Mouse (Mus musculus) mammary gland, adult 2 months (tissue): ENCODE results near the gene Izumo4. TPM values are rescaled to one million over a fixed set of nuclear protein-coding genes. Genes with fewer than 3 reads are reported as not detected.

ENCODE experiments used
- polyA plus RNA-seq: library from polyadenylated mRNA; depleted of rRNA; stranded (reverse); fragments of >200 nt; gene quantifications from 2 replicates; pipeline ENCODE4 v1.2.3, GENCODE M21; 2012; ENCODE audit warnings: low replicate concordance; rRNA removed

The Izumo4 gene
- polyA plus RNA-seq = 46.0 and 58.0 TPM in 2 replicates

DNA sequence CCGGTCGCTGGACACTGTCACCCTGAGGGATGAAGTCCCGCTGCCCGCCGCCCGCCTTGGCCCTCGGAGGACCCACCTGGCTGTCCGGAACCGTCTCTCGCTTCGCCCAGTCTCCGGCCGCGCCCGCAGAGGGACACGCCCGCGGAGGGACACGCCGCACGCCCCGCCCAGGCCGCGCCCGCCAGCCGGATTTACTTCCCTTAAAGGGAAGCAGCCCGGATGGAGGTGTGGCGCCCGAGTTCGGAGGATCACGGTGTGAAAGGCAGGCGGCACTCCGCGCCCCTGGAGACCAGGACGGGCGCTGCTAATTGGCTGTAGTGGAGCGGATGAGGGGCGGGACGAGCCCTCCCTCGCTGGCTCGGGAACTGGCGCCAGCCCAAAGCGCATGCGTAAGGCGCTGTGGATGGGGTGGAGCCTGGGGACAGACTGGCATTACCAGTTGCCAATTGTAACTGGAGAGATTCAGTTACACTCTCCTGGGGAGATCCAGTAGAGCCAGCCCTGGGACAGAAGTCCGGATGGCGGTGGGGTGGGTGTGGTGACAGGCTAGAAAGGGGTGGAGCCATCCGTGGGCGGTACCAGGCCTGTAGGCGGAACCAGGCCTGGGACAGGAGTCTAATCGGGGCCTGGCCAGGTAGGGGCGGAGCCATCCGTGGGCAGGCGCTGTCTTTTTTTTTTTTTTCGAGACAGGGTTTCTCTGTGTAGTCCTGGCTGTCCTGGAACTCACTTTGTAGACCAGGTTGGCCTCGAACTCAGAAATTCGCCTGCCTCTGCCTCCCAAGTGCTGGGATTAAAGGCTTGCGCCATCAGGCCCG lies at the start of gene Izumo4, which contains the start of gene Mob3a:
Gene Izumo4 (plus strand): TSS at position 464 of the 815 bp plus-strand sequence.
Gene Mob3a (minus strand): TSS at position 257 of the 815 bp plus-strand sequence.

DNA sequence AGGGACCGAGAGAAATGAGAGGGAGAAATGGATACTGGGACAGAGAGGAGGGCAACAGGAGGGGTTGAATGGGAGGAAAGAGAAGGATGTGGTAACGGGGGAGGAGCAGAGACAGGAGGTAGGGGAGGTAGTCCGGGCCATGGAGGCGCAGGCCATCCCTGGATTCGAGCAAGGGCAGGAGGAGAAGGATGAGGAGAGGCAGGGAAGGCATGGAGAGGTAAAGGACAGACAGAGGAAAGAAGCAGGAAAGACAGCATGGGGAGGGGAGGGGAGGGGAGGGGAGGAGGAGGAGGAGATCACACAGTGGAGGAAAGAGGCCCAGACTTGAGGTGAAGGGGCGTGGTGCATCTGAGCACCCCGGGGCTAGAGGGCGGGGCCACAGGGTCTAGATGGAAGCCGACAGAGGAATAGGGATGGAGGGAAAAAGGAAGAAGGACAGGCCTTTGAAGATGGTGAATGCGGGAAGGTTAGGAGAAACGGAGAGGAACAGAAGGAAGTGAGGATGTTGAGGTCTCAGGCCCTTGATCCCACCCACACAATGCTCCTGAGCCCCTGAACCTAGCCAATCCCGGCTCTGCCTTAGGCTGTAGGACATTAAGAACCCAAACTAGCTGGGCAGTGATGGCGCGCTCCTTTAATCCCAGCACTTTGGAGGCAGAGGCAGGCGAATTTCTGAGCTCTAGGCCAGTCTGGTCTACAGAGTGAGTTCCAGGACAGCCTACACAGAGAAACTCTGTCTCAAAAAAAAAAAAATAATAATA lies 44.9 kb upstream of the Izumo4 start, which contains the start of gene Btbd2:
Gene Btbd2 (minus strand): TSS at position 209 of the 761 bp plus-strand sequence.

DNA sequence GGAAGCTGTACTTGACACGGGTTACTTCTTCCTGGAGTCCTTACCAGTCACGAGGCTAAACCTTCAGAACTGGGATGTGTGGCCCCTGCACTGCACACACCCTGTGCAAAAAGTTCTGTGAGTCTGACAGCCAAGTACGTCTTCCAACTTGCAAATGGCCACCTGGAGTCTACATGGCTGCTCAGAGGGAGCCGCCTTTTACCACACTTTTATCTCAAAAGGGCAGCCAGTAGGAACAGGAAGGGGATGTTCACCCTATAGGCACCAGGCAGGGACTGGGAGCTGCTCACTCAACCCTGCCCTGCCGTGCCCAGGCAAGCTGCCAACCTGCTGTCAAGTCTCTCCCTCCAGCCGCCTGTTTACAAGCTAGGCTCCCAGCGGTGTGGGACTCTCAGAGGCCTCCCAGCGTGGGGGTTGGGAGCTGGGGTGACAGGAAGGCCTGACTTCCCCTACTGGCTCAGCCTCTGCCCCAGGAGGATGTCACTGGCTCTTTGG lies 24.0 kb upstream of the Izumo4 start, which contains the start of gene Mknk2:
Gene Mknk2 (minus strand): TSS at position 171 of the 495 bp plus-strand sequence.

DNA sequence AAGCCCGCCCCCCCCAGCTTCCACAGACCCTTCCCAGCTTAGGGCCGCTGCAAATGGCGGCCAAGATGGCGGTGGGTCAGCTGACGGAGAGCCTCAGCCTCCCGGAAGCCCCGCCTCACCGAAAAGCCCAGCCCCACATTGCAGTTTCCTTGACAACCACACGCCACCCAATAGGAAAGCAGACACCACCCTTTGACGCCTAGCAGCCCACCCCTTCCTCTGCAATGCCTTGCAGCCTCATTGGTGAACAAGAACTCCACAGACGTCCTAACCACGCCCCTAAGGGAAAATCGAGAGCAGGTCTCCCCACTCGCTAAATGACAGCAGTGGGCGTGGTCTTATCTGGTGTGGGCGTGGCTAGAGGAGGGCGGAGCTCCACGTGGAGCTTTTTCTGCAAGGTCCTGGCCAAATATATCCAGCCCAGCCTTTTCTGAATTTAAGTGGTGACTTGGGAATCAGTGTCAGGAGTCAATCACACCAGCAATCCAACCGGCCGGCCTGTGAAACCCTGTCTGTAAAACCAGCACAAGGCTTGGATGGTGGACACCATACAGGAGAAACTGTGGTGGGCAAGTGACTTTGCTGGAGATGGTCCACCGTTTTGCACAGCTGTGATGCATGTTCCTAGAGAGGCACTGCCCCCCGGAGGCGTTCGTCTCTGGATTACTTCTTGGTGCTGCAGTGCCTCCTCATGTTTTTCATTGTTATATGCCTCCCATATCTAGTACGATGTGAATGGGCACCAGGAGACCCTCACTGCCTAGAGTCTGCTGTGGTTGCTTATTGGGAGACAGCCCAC lies 40.4 kb downstream of the Izumo4 start, which contains the start of gene Ap3d1:
Gene Ap3d1 (minus strand): TSS at position 85 of the 799 bp plus-strand sequence.

GRCm38 (mm10) chr10:80754594-80755290 lies 52.8 kb downstream of the Izumo4 start, which contains the start of gene Dot1l:
Gene Dot1l (plus strand): TSS chr10:80755206.

Other genes starting within 250 kb of the Izumo4 start
- gene Onecut3, start 207.3 kb upstream of the Izumo4 start, polyA plus RNA-seq = not detected in 2 replicates
- gene Atp8b3, start 163.1 kb upstream of the Izumo4 start, polyA plus RNA-seq = 0.05 and 0.06 TPM in 2 replicates
- gene Rexo1, start 140.6 kb upstream of the Izumo4 start, polyA plus RNA-seq = 51.6 and 93.8 TPM in 2 replicates
- 17.2 and 59.7 TPM in 2 replicates for gene Klf16, start 124.9 kb upstream of the Izumo4 start, polyA plus RNA-seq
- gene Abhd17a, start 111.8 kb upstream of the Izumo4 start, polyA plus RNA-seq = 205 and 464 TPM in 2 replicates
- 135 and 145 TPM in 2 replicates for gene Scamp4, start 99.3 kb upstream of the Izumo4 start, polyA plus RNA-seq
- 11.8 and 32.4 TPM in 2 replicates for gene Adat3, start 99.3 kb upstream of the Izumo4 start, polyA plus RNA-seq
- 2.7 and 3.6 TPM in 2 replicates for gene Gm49322, start 96.2 kb upstream of the Izumo4 start, polyA plus RNA-seq
- 181 and 382 TPM in 2 replicates for gene Csnk1g2, start 79.3 kb upstream of the Izumo4 start, polyA plus RNA-seq
- 87.3 and 118 TPM in 2 replicates for gene Btbd2, start 45.1 kb upstream of the Izumo4 start, polyA plus RNA-seq
- gene Mknk2, start 24.1 kb upstream of the Izumo4 start, polyA plus RNA-seq = 740 and 1,180 TPM in 2 replicates
- gene Mob3a, start 207 bp upstream of the Izumo4 start, polyA plus RNA-seq = 80.9 and 125 TPM in 2 replicates
- 127 and 144 TPM in 2 replicates for gene Ap3d1, start 40.1 kb downstream of the Izumo4 start, polyA plus RNA-seq
- 18.6 and 59.0 TPM in 2 replicates for gene Dot1l, start 53.0 kb downstream of the Izumo4 start, polyA plus RNA-seq
- 28.5 and 70.7 TPM in 2 replicates for gene Sf3a2, start 96.0 kb downstream of the Izumo4 start, polyA plus RNA-seq
- 48.7 and 79.2 TPM in 2 replicates for gene Plekhj1, start 96.4 kb downstream of the Izumo4 start, polyA plus RNA-seq
- 0.47 and 3.1 TPM in 2 replicates for gene Amh, start 103.1 kb downstream of the Izumo4 start, polyA plus RNA-seq
- 0.38 and 44.2 TPM in 2 replicates for gene Jsrp1, start 111.3 kb downstream of the Izumo4 start, polyA plus RNA-seq
- gene Oaz1, start 124.5 kb downstream of the Izumo4 start, polyA plus RNA-seq = 1,126 and 1,128 TPM in 2 replicates
- gene Lingo3, start 141.9 kb downstream of the Izumo4 start, polyA plus RNA-seq = 3.3 TPM in 1 of 2 replicates, not detected in the other
- 89.6 and 111 TPM in 2 replicates for gene Lsm7, start 153.0 kb downstream of the Izumo4 start, polyA plus RNA-seq
- 96.5 and 123 TPM in 2 replicates for gene Sppl2b, start 153.1 kb downstream of the Izumo4 start, polyA plus RNA-seq
- gene Tmprss9, start 169.7 kb downstream of the Izumo4 start, polyA plus RNA-seq = 0.13 and 0.14 TPM in 2 replicates
- 202 and 257 TPM in 2 replicates for gene Timm13, start 198.8 kb downstream of the Izumo4 start, polyA plus RNA-seq
- gene Lmnb2, start 216.1 kb downstream of the Izumo4 start, polyA plus RNA-seq = 11.2 and 14.6 TPM in 2 replicates
- gene Gadd45b, start 227.9 kb downstream of the Izumo4 start, polyA plus RNA-seq = 31.8 and 52.6 TPM in 2 replicates